Mouse (Mus musculus) heart, postnatal 36 days (tissue): Measurements from ENCODE around the gene Slc19a1. TPM values are rescaled to one million over a fixed set of nuclear protein-coding genes. Genes with fewer than 3 reads are reported as not detected.

Source experiments
- DNase-seq, 2 experiments: peaks; one replicate each; pipeline ENCODE4 v3.0.0; 2021 to 2022
- intact Hi-C: fragments of 180-260 bp; cut with DNase I; formaldehyde crosslinking; loops from one replicate; pipeline ENCODE4 v1.15.1; 2025
- total RNA-seq, 2 experiments: library from RNA; stranded (reverse); gene quantifications; 2 replicates each; pipeline ENCODE4 v1.2.3; 2021

Slc19a1 gene
- 1 to 10 TPM; 4.1 to 8.8 TPM for total RNA-seq

- intact Hi-C loops, result no loop called here
- no peak for DNase-seq
These were observed at the start of gene Slc19a1 for GRCm38 (mm10) chr10:77031768-77032375. Gene Slc19a1, plus strand, starts transcription at chr10:77032241.

- intact Hi-C loops, result no loop called here
These were observed 43.5 kb upstream of the Slc19a1 start for GRCm38 (mm10) chr10:76988586-76988985.

DNA sequence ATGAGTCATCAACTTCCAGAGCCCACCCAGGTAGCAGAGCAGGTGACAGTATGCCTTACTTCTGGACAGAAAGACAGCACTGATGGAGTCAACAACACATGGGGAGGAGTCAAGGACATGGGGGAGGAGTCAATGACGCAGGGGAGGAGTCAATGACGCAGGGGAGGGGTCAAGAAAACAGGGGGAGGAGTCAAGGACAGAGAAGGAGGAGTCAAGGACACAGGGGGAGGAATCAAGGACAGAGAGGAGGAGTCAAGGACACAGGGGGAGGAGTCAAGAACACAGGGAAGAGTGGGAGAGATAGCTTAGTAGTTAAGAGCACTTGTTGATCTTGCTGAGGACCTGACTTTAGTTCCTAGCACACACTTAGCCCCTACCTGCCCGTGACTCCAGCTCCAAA is 39.6 kb upstream of the Slc19a1 start:
- no peak for DNase-seq
- intact Hi-C loops, result no loop called here

More at GRCm38 (mm10) chr10:76988586-76988985, 43.5 kb upstream of the Slc19a1 start:
- DNase-seq, result no peak

- peak; percentile 66 to 75 for DNase-seq
- intact Hi-C loops, result no loop called here
These were observed 34.1 kb upstream of the Slc19a1 start for GRCm38 (mm10) chr10:76997759-76998513.

- intact Hi-C loops, result no loop called here
These were observed 27.1 kb upstream of the Slc19a1 start for GRCm38 (mm10) chr10:77004936-77005335.

DNA sequence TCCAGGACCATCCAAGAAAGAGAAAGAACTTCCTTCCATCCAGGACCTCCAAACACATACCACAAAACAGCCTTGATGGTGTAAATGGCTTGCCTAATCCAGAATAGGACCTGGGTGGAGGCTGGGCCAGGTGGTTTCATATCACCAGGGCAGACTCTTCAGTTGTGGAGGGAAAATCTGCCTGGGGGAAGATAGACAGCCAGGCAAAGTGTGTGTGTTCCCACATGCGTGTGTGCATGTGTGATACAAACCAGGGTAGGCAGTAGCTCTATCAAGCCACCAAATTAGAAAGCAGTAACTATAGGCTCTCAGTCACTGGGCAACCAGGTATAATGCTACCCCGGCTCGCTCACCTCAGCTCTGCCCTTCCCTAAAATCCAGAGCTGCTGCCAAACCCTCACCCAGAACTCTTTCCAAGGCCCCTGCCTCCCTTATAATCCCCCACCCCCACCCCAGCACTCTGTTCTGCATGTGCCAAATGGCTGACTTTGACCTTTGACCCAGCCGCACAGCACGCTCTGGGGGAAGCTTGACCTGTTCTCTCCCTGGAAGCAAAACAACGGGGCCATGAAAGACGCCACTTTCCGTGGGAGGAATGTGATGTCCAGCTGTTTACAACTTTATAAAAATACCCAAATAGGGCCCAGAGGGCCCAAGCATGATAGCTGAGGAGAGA is 24.5 kb upstream of the Slc19a1 start:
- intact Hi-C loops, result no loop called here
- DNase-seq, result no peak

More at GRCm38 (mm10) chr10:77004936-77005335, 27.1 kb upstream of the Slc19a1 start:
- no peak for DNase-seq

GRCm38 (mm10) chr10:77008109-77008561 is 23.9 kb upstream of the Slc19a1 start:
- intact Hi-C loops, result no loop called here
- DNase-seq, result no peak

DNA sequence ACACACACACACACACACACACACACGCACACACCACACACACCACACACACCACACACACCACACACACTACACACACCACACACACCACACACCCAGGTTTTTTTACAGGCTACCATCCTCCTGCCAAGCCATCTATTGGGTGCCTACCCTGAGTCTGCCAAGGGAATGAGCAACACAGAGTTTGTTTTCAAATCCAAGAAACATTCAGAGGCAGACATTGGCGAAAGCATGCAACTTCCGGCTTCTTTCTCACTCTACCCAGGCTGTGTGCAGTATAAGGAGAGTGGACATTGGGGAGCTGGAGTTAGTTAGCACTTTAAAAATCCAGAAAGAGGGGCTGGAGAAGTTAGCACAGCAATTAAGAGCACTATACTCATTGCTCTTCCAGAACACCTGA is 23.3 kb upstream of the Slc19a1 start:
- intact Hi-C loops, result no loop called here
- no peak for DNase-seq

- intact Hi-C loops, result no loop called here
- no peak for DNase-seq
These were observed 20.4 kb upstream of the Slc19a1 start for GRCm38 (mm10) chr10:77011681-77012080.

GRCm38 (mm10) chr10:77016080-77016479 is 16.0 kb upstream of the Slc19a1 start:
- intact Hi-C loops, result no loop called here

GRCm38 (mm10) chr10:77016499-77016898 is 15.5 kb upstream of the Slc19a1 start:
- intact Hi-C loops, result no loop called here
- no peak for DNase-seq

More at GRCm38 (mm10) chr10:77016080-77016479, 16.0 kb upstream of the Slc19a1 start:
- no peak for DNase-seq

- intact Hi-C loops, result no loop called here
- no peak for DNase-seq
These were observed 15.0 kb upstream of the Slc19a1 start for GRCm38 (mm10) chr10:77017061-77017460.

GRCm38 (mm10) chr10:77017662-77018061 is 14.4 kb upstream of the Slc19a1 start:
- intact Hi-C loops, result no loop called here
- DNase-seq, result no peak

GRCm38 (mm10) chr10:77021399-77022052 is 10.5 kb upstream of the Slc19a1 start:
- intact Hi-C loops, result loop anchor here (1.0 to 5.0 kb wide), 2 partner anchors 186 to 229 kb away; no protein-coding TSS in a partner anchor
- peak; percentile 72 to 76 for DNase-seq

- intact Hi-C loops, result loop anchor here (5.0 kb wide), 1 partner anchor 230 kb away; no protein-coding TSS in a partner anchor
- DNase-seq, result no peak
These were observed 9.5 kb upstream of the Slc19a1 start for GRCm38 (mm10) chr10:77022301-77023130.

- no peak for DNase-seq
- intact Hi-C loops, result loop anchor here (5.0 kb wide), 1 partner anchor 232 kb away; no protein-coding TSS in a partner anchor
These were observed 7.8 kb upstream of the Slc19a1 start for GRCm38 (mm10) chr10:77024231-77024630.

- intact Hi-C loops, result no loop called here
These were observed 5.1 kb upstream of the Slc19a1 start for GRCm38 (mm10) chr10:77026944-77027343.

GRCm38 (mm10) chr10:77028782-77029296 is 3.2 kb upstream of the Slc19a1 start:
- intact Hi-C loops, result no loop called here
- no peak for DNase-seq

More at GRCm38 (mm10) chr10:77026944-77027343, 5.1 kb upstream of the Slc19a1 start:
- DNase-seq, result no peak

DNA sequence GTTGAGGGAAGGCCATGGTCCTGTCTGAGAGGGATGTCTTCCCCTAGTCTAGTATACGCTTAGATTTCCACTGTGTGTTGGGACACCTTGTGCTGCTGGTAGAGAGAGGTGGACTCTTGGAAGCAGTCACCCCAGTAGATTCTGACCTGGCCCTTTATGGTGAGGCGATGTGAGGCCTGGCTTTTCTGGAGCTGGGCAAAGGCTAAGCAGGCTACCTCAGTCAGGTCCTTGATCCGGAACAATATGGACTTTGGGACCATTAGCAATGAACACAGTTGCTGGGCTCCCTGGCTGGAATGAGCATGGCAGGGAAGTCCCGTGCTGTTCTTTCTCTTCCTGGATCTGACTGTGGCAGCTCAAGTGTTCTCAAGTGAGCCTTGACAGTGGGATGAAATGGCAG is 2.3 kb upstream of the Slc19a1 start:
- DNase-seq, result no peak
- intact Hi-C loops, result no loop called here
